Mouse (Mus musculus): ENCODE data around the gene Pik3ca. TPM values are rescaled to one million over a fixed set of nuclear protein-coding genes. Genes with fewer than 3 reads are reported as not detected.

Gene Pik3ca
- polyA plus RNA-seq, 1 experiment: 23.1 TPM

DNA sequence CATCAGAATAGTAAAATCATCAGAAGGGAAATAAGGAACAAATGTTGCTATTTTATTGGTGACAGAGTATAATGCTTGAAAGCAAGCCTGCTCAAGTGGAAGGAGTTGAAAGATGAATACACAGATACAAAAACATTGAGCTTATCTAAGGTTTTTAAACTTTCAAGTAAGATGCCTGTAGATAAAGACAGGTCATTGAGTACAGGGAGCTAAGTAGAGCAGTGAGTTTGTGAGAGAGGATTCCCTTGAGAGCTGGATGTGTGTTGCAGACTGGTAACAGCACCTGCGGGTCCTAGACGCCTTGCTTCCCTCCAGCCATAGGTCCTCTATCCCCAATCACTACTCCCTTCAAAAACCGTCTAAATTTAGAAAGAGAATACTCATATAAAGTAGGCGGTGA lies 1.2 kb downstream of the Pik3ca start:
- no peak overlapping the region; the same call in 1 of the 2 replicates for H3K4me3 ChIP-seq (ENCODE audit: insufficient read depth, low read length)
- TF ChIP-seq CTCF (IDR thresholded peaks at IDR 0.05; ENCODE audit: extremely low read depth, insufficient read depth, low read length) (no peak), POLR2A (IDR thresholded peaks at IDR 0.05; ENCODE audit: extremely low read depth, insufficient read depth, low read length) (no peak)
- H3K27ac ChIP-seq (ENCODE audit: insufficient read depth, low read length): no peak overlapping the region
- peaks cover 9% of the 10 kb centered on the region for H3K4me1 ChIP-seq (ENCODE audit: control insufficient read depth, insufficient read depth, low read length)

DNA sequence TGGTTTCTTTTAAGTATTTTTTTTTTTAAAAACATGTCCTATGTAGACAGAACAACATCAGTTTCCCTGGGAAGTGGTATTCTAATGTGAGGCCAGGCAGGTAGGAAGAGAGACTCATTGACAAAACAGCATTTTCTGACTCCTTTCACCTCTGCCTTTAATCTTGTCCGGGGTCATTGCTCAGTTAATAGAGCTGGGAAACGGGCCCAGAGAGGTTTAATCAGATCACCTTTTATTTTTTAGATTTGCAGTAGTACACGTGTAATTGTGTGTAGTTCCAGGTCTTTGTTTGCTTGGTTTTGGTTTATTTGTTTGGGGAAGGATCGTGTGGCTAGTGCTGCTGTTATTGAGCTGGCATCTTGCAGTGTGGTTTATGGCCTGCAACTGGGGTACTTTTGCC lies 1.9 kb downstream of the Pik3ca start:
- no peak overlapping the region for H3K4me3 ChIP-seq (ENCODE audit: insufficient read depth, low read length)
- no peak for TF ChIP-seq POLR2A (IDR thresholded peaks at IDR 0.05; ENCODE audit: extremely low read depth, insufficient read depth, low read length)
- no peak for TF ChIP-seq CTCF (IDR thresholded peaks at IDR 0.05; ENCODE audit: extremely low read depth, insufficient read depth, low read length)
- H3K27ac ChIP-seq (ENCODE audit: insufficient read depth, low read length): no peak overlapping the region
- peaks cover 9% of the 10 kb centered on the region for H3K4me1 ChIP-seq (ENCODE audit: control insufficient read depth, insufficient read depth, low read length)

DNA sequence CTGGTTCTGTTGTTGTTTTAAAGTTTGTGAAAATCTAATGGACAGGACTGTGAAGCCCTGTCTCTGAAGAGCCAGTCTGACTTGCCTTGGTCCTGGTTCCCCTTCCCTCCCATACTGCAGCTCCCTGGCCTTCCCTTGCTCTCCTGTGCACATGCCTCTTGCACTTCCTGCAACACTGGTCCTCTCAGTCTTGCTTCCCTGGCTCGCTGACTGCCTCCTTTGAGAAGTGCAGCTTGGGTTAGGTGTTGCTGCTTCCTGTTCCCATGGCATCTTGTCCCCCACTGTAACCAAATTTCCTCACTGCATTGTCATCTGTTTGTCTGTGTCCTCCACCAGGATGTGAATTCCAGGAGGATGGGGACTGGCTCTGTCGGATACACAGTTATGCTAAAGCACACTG lies 2.5 kb downstream of the Pik3ca start:
- no peak overlapping the region for H3K27ac ChIP-seq (ENCODE audit: insufficient read depth, low read length)
- no peak overlapping the region for H3K4me3 ChIP-seq (ENCODE audit: insufficient read depth, low read length)
- H3K4me1 ChIP-seq (ENCODE audit: control insufficient read depth, insufficient read depth, low read length): peaks cover 9% of the 10 kb centered on the region
- TF ChIP-seq CTCF (IDR thresholded peaks at IDR 0.05; ENCODE audit: extremely low read depth, insufficient read depth, low read length): no peak
- TF ChIP-seq POLR2A (IDR thresholded peaks at IDR 0.05; ENCODE audit: extremely low read depth, insufficient read depth, low read length): no peak

DNA sequence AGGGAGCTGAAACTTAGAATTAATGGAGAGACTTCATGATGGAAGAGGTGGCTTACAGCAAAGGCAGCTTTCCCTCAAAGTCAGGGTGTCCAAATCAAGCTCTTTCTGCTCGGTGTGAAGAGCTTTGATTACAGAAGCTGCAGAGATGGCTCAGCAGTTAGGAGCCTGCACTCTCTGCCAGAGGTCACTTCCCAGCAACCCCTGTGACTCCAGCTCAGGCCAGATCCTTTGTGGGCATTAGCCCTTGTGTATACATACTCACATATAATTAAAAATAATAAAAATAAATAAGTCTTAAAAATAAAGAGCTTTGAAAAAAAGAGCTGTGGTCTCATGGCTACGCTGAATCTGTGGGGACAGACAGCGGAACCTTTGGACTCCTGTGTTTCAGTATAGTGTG lies 4.1 kb downstream of the Pik3ca start:
- peaks cover 9% of the 10 kb centered on the region for H3K4me1 ChIP-seq (ENCODE audit: control insufficient read depth, insufficient read depth, low read length)
- no peak overlapping the region for H3K4me3 ChIP-seq (ENCODE audit: insufficient read depth, low read length)
- H3K27ac ChIP-seq (ENCODE audit: insufficient read depth, low read length): no peak overlapping the region
- TF ChIP-seq CTCF (IDR thresholded peaks at IDR 0.05; ENCODE audit: extremely low read depth, insufficient read depth, low read length) (no peak), POLR2A (IDR thresholded peaks at IDR 0.05; ENCODE audit: extremely low read depth, insufficient read depth, low read length) (no peak)

DNA sequence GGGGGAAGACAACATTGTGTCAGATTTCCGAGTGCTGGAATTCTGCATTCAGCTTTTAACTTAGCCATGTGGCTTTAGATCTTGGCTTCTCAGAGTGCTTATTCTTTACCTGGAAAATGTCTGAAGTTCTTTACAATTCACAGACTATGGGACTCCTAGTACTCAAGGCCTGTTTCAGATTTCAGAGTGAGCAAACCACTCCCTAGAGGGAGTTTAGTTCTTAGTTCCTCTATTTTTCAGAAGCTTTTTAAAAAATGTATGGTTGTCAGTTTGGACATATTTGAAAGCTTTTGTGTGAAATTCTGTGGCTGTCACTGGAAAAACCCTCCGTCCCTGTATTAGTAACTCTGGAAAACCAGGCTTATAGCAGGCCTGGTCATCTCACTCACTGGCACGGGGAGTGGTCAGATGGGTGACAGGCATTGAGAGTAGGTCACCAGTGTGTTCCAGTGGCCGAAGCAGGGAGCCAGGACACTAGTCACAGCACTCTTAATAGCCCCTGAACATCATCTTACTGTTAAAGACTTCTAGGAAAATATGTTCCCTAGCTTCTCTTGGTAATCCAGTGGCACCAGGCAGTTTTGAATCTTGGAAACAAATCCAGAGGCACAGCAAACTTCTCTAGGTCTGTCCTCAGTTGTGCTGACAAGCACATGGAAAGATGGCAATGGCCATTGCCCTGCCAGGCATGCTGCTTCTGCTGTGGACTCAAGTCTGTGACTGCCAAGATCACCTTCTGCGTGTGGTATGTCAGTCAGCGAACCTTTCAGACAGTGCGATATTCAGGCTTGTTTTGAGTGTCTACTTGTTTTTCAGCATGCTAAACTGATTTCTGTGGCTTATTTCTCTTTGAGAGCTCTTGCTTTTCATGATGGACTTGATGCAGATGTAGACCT lies 5.8 kb downstream of the Pik3ca start:
- no peak overlapping the region for H3K4me3 ChIP-seq (ENCODE audit: insufficient read depth, low read length)
- H3K27ac ChIP-seq (ENCODE audit: insufficient read depth, low read length): no peak overlapping the region
- TF ChIP-seq POLR2A (IDR thresholded peaks at IDR 0.05; ENCODE audit: extremely low read depth, insufficient read depth, low read length): no peak
- TF ChIP-seq CTCF (IDR thresholded peaks at IDR 0.05; ENCODE audit: extremely low read depth, insufficient read depth, low read length): no peak
- H3K4me1 ChIP-seq (ENCODE audit: control insufficient read depth, insufficient read depth, low read length): peaks cover 9% of the 10 kb centered on the region

GRCm38 (mm10) chr3:32405699-32406098 lies 8.2 kb downstream of the Pik3ca start:
- TF ChIP-seq POLR2A (IDR thresholded peaks at IDR 0.05; ENCODE audit: extremely low read depth, insufficient read depth, low read length) (no peak), CTCF (IDR thresholded peaks at IDR 0.05; ENCODE audit: extremely low read depth, insufficient read depth, low read length) (no peak)
- H3K27ac ChIP-seq (ENCODE audit: insufficient read depth, low read length): no peak overlapping the region
- H3K4me3 ChIP-seq (ENCODE audit: insufficient read depth, low read length): no peak overlapping the region
- H3K4me1 ChIP-seq (ENCODE audit: control insufficient read depth, insufficient read depth, low read length): peaks cover 4% of the 10 kb centered on the region

DNA sequence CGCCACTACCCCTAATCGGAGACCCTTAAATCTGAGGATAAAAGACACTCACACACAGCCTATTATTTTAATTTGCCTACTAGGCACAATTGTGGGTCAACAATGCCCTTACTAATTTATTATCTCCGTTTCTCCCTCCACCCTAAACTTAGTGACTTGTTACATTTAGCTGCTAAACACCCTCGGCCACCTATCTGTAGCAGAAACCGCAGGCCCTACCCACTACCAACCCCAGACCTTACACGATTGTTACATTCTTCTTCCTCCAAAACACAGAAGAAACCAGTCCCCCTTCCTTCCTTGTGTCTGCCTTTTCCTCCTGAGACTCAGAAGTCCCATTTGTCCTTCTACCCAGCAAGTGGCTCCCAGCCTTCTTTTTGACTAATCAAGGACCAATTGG lies 9.3 kb downstream of the Pik3ca start:
- Histone ChIP-seq H3K4me1 (ENCODE audit: control insufficient read depth, insufficient read depth, low read length) (peaks cover 4% of the 10 kb centered on the region), H3K27ac (ENCODE audit: insufficient read depth, low read length) (no peak overlapping the region), H3K4me3 (ENCODE audit: insufficient read depth, low read length) (no peak overlapping the region)
- TF ChIP-seq CTCF (IDR thresholded peaks at IDR 0.05; ENCODE audit: extremely low read depth, insufficient read depth, low read length) (no peak), POLR2A (IDR thresholded peaks at IDR 0.05; ENCODE audit: extremely low read depth, insufficient read depth, low read length) (no peak)

- H3K4me3 ChIP-seq (ENCODE audit: insufficient read depth, low read length): no peak overlapping the region
- peaks cover 3% of the 10 kb centered on the region; the same call in 1 of the 2 replicates for H3K4me1 ChIP-seq (ENCODE audit: control insufficient read depth, insufficient read depth, low read length)
- no peak overlapping the region for H3K27ac ChIP-seq (ENCODE audit: insufficient read depth, low read length)
- TF ChIP-seq POLR2A (IDR thresholded peaks at IDR 0.05; ENCODE audit: extremely low read depth, insufficient read depth, low read length): no peak
- no peak for TF ChIP-seq CTCF (IDR thresholded peaks at IDR 0.05; ENCODE audit: extremely low read depth, insufficient read depth, low read length)
Measured at GRCm38 (mm10) chr3:32408811-32409273, 11.4 kb downstream of the Pik3ca start.

DNA sequence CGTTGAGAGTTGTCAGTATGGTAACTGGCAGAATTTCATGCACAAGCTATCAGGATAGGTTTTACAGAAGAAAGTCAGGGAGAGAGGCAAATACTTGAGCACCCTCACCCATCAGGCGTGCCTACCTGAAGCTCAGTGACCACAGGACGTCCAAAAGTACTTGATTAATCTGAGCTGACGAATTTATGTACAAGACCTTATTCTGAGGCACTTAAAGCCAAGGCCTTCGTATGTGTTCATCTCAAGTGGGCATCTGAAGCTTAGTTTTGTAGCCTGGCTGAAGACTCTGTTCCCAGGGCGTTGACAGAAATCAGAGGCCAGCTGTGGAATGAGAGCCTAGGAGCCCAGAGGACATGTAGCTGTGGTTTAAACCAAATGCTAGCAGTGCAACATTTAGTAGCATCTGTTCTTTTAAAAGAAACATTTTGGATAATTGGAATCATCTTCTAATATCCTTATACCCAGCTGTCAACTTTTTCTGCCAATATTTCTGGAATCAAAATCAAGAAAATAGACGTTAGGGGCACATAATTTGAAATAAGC lies 15.1 kb downstream of the Pik3ca start:
- Histone ChIP-seq H3K4me1 (ENCODE audit: control insufficient read depth, insufficient read depth, low read length) (peaks cover 7% of the 10 kb centered on the region; the same call in 1 of the 2 replicates), H3K27ac (ENCODE audit: insufficient read depth, low read length) (no peak overlapping the region)
- TF ChIP-seq CTCF (IDR thresholded peaks at IDR 0.05; ENCODE audit: extremely low read depth, insufficient read depth, low read length) (no peak), POLR2A (IDR thresholded peaks at IDR 0.05; ENCODE audit: extremely low read depth, insufficient read depth, low read length) (no peak)

GRCm38 (mm10) chr3:32414381-32414780 lies 16.9 kb downstream of the Pik3ca start:
- no peak overlapping the region for H3K27ac ChIP-seq (ENCODE audit: insufficient read depth, low read length)
- no peak overlapping the region for H3K4me3 ChIP-seq (ENCODE audit: insufficient read depth, low read length)
- TF ChIP-seq CTCF (IDR thresholded peaks at IDR 0.05; ENCODE audit: extremely low read depth, insufficient read depth, low read length): no peak
- no peak for TF ChIP-seq POLR2A (IDR thresholded peaks at IDR 0.05; ENCODE audit: extremely low read depth, insufficient read depth, low read length)
- peaks cover 7% of the 10 kb centered on the region; the same call in 1 of the 2 replicates for H3K4me1 ChIP-seq (ENCODE audit: control insufficient read depth, insufficient read depth, low read length)

More for the DNA sequence above, 15.1 kb downstream of the Pik3ca start:
- no peak overlapping the region for H3K4me3 ChIP-seq (ENCODE audit: insufficient read depth, low read length)
